Mouse (Mus musculus): ENCODE data around the gene Actl6b. TPM values are rescaled to one million over a fixed set of nuclear protein-coding genes. Genes with fewer than 3 reads are reported as not detected.

Actl6b gene
- not detected for polyA plus RNA-seq (2017; shearing (Covaris generic))

GRCm38 (mm10) chr5:137553411-137553837 lies at the start of gene Actl6b:
TSS of gene Actl6b (plus strand) at chr5:137553517.

DNA sequence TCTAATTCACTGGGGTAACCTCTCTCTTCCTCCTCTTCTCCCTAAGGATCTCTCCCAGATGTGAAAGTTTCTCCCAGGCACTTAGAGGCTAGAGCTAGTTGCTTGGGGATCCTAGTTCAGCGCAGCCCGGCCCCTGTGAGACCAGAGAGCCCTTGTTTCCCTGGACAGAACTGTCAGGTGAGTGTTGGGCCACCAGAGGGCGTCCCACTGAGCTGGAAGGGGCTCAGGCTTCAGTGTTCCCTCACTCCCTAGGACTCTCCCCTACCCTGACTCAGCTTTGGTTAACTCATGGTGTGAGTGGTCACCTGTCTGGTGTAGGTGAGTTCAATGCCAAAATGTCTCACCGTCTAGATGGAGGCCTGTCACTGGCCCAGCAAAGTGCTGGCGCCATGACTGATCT lies 34.9 kb upstream of the Actl6b start, which contains the start of gene Gigyf1:
Gigyf1 (plus strand) TSS at position 113 of the 400 bp plus-strand sequence.

GRCm38 (mm10) chr5:137533117-137533827 lies 20.0 kb upstream of the Actl6b start, which contains the start of the genes Epo and Gnb2:
TSS of gene Epo (minus strand) at chr5:137533242.
TSS of gene Gnb2 (minus strand) at chr5:137533510.

DNA sequence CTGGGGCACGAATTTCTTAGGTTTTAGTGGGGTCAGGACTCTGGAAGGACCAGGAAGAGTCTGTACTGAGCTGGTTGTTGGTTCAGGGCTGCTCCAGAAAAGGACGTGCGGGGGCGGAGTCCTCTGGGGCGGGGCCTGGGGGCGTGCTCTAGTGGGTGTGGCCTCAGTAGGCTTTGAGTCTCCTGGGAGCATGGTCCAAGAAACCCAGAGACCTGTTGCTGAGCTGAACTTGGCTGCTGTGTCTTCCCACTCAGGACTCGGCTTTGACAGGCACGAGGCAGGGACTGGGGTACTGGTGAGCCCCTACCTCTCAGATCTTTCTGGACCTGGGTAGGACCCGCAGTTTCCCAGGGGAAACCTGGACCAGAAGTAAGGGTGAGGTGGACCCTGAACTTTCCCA lies 16.3 kb downstream of the Actl6b start, which contains the start of gene Tfr2:
Tfr2 (plus strand) TSS at position 176 of the 400 bp plus-strand sequence.

GRCm38 (mm10) chr5:137600619-137601364 lies 47.5 kb downstream of the Actl6b start, which contains the start of gene Mospd3:
TSS of gene Mospd3 (minus strand) at chr5:137601058.

DNA sequence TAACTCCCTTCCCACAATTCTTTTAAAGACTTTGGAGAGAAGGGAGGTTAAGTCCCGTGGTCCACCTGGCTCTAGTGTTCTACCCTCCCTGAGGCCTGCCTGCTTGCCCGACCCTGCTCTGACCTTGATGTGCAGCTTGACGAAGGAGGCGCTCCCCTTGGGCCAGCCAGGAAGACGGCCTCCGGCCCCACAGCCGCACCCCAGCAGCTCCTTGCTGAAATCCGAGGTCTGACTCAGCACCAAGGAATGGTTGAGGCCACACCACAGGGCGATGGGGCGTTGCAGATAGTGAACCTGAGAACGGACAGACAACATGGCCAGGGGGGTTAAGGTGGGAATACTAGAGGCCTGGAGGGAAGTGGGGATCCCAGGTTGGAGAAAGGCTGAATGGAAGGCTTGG lies 60.2 kb downstream of the Actl6b start, which contains the start of gene Pcolce:
Pcolce (minus strand) TSS at position 235 of the 400 bp plus-strand sequence.

Other genes with a start within 250 kb of the Actl6b start
- gene Srrt, start 245.8 kb upstream of the Actl6b start, polyA plus RNA-seq (2017; shearing (Covaris generic)) = 97.7 TPM
- gene Trip6, start 239.1 kb upstream of the Actl6b start, polyA plus RNA-seq (2017; shearing (Covaris generic)) = 4.6 TPM
- 24.8 TPM for gene Slc12a9, start 219.9 kb upstream of the Actl6b start, polyA plus RNA-seq (2017; shearing (Covaris generic))
- gene Ephb4, start 203.4 kb upstream of the Actl6b start, polyA plus RNA-seq (2017; shearing (Covaris generic)) = not detected
- 0.36 TPM for gene Zan, start 76.5 kb upstream of the Actl6b start, polyA plus RNA-seq (2017; shearing (Covaris generic))
- gene Pop7, start 51.0 kb upstream of the Actl6b start, polyA plus RNA-seq (2017; shearing (Covaris generic)) = 43.3 TPM
- 19.5 TPM for gene Gigyf1, start 35.0 kb upstream of the Actl6b start, polyA plus RNA-seq (2017; shearing (Covaris generic))
- gene Epo, start 20.3 kb upstream of the Actl6b start, polyA plus RNA-seq (2017; shearing (Covaris generic)) = not detected
- 311 TPM for gene Gnb2, start 20.0 kb upstream of the Actl6b start, polyA plus RNA-seq (2017; shearing (Covaris generic))
- 1.1 TPM for gene Tfr2, start 16.3 kb downstream of the Actl6b start, polyA plus RNA-seq (2017; shearing (Covaris generic))
- gene Mospd3, start 47.5 kb downstream of the Actl6b start, polyA plus RNA-seq (2017; shearing (Covaris generic)) = 95.7 TPM
- gene Pcolce, start 60.3 kb downstream of the Actl6b start, polyA plus RNA-seq (2017; shearing (Covaris generic)) = 2.3 TPM
- gene Fbxo24, start 75.5 kb downstream of the Actl6b start, polyA plus RNA-seq (2017; shearing (Covaris generic)) = 0.73 TPM
- 319 TPM for gene Lrch4, start 75.6 kb downstream of the Actl6b start, polyA plus RNA-seq (2017; shearing (Covaris generic))
- 77.8 TPM for gene Gm20605, start 75.7 kb downstream of the Actl6b start, polyA plus RNA-seq (2017; shearing (Covaris generic))
- 139 TPM for gene Sap25, start 87.8 kb downstream of the Actl6b start, polyA plus RNA-seq (2017; shearing (Covaris generic))
- gene Irs3, start 92.2 kb downstream of the Actl6b start, polyA plus RNA-seq (2017; shearing (Covaris generic)) = not detected
- 28.0 TPM for gene Agfg2, start 131.2 kb downstream of the Actl6b start, polyA plus RNA-seq (2017; shearing (Covaris generic))
- gene Nyap1, start 188.1 kb downstream of the Actl6b start, polyA plus RNA-seq (2017; shearing (Covaris generic)) = 1.9 TPM
- gene Tsc22d4, start 192.2 kb downstream of the Actl6b start, polyA plus RNA-seq (2017; shearing (Covaris generic)) = 387 TPM
- 122 TPM for gene Ppp1r35, start 225.3 kb downstream of the Actl6b start, polyA plus RNA-seq (2017; shearing (Covaris generic))
- gene Mepce, start 234.1 kb downstream of the Actl6b start, polyA plus RNA-seq (2017; shearing (Covaris generic)) = 40.7 TPM
- 13.9 TPM for gene Zcwpw1, start 234.3 kb downstream of the Actl6b start, polyA plus RNA-seq (2017; shearing (Covaris generic))

Measured in CD4-positive, CD25-positive, alpha-beta regulatory T cell (primary cell).